Mouse (Mus musculus): Measurements from ENCODE around the gene Stard3.

- TF ChIP-seq POLR2A (IDR thresholded peaks at IDR 0.05; ENCODE audit: low read depth, low read length): no peak
- peak; percentile 85; the same call in 1 of the 2 replicates for TF ChIP-seq CTCF (IDR thresholded peaks at IDR 0.05; ENCODE audit: extremely low read depth, insufficient read length, insufficient replicate concordance, low read depth, low read length)
These were observed 2.4 kb upstream of the Stard3 start for GRCm38 (mm10) chr11:98355732-98356299.
